Mouse (Mus musculus) left cerebral cortex, adult 6 months (tissue): ENCODE measurements around the gene Fibp. TPM values are rescaled to one million over a fixed set of nuclear protein-coding genes. Genes with fewer than 3 reads are reported as not detected.

Source experiments
- long read RNA-seq, 2 experiments: library from polyadenylated mRNA; unstranded; transcript quantifications; one replicate each; pipeline ENCODE4 v2.0.0; 2019 to 2020
- polyA plus RNA-seq: library from polyadenylated mRNA; unstranded; fragments of <200 nt; fragmentation: Nextera tagmentation; gene quantifications from 2 replicates; pipeline ENCODE4 v1.2.3, GENCODE M21; 2021

Fibp gene
- 93.1 and 106 TPM in 2 replicates for polyA plus RNA-seq
- long read RNA-seq, experiment 1, transcript Fibp-205 (10 exons, 1,209 nt): major isoform, 74 of 123 reads
- long read RNA-seq, experiment 1, transcript Fibp-201 (10 exons, 1,215 nt): minor isoform, 7 of 123 reads
- long read RNA-seq, experiment 1, partial matches to known transcripts: 7 of 123 reads
- long read RNA-seq, experiment 1, other reads (novel, unspliced or antisense): 35 of 123 reads
- long read RNA-seq, experiment 2, transcript Fibp-205 (10 exons, 1,209 nt): major isoform, 44 of 71 reads
- long read RNA-seq, experiment 2, transcript Fibp-201 (10 exons, 1,215 nt): minor isoform, 5 of 71 reads
- long read RNA-seq, experiment 2, partial matches to known transcripts: 17 of 71 reads
- long read RNA-seq, experiment 2, other reads (novel, unspliced or antisense): 5 of 71 reads

DNA sequence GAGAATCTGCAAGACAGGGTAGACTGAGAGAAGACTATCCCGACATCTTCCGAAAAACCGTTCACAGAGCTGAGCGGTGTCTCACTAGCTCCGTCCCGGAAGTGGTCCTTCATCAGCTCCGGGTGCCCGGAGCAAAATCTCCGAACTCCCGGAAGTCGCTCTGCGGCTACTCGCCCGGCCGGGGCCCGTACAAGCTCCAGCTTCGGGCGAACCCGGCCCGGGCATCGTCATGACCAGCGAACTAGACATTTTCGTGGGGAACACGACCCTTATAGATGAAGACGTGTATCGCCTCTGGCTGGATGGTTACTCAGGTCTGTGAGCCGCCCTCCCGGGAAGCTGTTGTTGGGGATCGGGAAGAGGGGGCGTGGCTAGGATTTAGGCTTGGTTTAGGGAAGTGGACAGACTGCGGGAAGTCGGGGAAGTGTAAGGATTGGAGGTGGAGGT lies at the start of gene Fibp:
Gene Fibp (plus strand): TSS at position 151 of the 447 bp plus-strand sequence.

DNA sequence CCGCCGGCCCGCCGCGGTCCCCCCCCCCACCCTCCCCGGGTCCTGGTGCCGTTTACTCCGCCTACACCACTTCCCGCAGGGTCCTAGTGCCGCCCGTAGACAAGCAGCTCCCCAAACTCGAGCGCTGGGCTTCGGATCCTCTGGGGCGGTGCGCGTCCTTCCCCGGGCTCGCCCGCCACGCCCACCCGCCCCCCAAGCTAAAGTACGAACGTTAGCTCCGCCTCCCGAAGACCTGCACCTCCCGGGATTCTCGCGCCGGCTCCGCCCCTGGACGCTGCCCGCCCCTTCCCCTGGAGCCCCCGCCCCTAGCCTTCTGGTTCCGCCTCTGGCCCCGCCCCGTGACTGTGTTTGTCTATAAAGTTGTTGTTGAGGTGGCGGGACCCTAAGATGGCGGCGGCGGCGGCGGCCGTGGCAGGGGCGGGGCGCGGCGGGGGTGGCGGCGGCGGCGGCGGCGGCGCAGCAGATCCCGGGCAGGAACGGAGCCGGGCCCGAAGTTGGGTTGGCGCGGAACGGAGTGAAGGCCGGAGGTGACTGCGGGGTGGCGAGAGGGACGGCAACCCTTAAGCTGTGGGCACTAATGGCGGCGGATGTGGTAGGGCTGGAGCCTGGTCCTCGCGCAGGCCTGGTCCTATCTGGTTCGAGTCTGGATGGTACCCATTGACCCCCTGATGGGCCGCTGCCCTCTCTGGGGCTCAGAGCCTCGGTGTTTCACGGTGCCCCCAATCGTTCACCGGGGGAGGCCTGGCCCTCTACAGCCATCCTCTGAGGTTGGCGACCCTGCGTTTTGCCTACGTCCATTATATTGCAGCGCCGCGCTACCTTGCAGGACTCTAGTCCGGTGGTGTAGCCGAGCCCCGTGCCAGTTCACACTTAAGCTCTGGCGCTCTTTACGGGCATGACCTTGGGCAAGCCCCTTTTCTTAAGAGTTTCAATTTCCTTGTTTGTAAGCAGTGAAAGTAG lies 35.4 kb upstream of the Fibp start, which contains the start of the genes Drap1 and AI837181:
Gene Drap1 (minus strand): TSS at position 198 of the 960 bp plus-strand sequence.
Gene AI837181 (plus strand): TSS at position 363 of the 960 bp plus-strand sequence.

DNA sequence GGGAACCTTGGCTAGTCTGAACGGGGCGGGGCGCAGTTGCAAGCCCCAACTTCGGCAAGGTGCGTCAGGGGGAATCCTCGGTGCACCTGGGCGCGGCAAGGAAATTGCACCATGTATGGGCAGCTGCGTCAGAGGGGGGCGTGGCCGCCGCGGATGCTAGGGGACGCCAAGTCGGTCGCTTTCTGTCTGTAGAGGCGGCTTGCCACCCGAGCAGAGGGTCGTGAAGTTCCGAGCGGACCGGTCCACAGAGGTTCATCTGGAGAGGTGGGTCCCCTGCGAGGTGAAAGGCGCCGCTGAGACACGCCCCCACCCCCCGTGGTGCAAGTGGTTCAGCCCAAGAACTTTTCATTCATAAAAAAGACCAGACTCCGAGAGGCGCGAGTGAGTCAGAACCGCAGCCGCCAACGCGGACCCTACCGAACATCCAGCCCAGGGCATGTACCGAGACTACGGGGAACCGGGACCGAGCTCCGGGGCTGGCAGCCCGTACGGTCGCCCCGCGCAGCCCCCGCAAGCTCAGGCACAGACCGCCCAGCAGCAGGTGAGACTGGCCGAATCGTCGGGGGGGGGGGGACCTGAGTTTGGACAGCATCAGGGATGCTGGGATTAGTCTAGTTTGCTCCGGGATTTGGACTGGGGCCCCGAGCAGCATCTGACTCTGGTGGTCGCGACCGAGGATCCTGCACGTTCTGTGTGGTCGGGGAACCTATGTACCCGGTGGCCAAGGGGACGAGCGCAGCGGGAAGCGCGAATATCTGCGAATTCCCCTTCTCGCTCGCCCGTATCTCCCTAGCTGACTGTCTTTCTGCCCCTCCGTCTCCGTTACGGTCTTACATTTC lies 12.7 kb upstream of the Fibp start, which contains the start of gene Fosl1:
Gene Fosl1 (plus strand): TSS at position 33 of the 839 bp plus-strand sequence.

DNA sequence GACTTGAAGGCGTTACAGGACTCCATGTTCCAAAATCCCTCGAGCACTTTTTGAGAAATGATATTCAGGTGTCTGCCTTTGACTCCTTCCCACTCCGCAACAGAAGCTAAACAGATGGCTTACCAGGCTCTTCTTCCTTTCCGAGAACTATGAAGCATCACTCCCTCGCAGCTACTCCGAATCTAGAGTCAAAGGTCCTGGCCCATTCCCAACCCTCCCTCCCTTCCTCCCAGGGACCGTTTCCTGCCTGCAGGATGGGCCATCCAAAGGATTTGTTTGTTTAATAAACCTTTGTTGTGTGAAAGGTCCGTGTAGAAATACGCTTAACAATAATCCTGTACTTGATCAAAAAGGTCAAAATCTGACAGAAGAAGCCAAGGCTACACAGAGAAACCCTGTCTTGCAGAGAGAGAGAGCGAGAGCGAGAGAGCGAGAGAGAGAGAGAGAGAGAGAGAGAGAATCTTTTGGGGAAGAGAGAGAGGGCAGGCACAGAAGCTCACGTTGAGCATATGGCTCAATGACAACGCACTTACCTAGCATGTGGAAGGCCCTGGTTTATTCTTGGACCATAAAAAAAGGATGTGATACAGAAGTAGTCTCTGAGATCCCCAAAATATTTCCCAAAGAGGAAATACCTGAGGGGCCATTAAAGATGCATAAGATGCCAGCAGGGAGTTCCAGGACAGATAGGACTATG lies 2.5 kb upstream of the Fibp start, which contains the start of gene Ccdc85b:
Gene Ccdc85b (minus strand): TSS at position 149 of the 697 bp plus-strand sequence.

DNA sequence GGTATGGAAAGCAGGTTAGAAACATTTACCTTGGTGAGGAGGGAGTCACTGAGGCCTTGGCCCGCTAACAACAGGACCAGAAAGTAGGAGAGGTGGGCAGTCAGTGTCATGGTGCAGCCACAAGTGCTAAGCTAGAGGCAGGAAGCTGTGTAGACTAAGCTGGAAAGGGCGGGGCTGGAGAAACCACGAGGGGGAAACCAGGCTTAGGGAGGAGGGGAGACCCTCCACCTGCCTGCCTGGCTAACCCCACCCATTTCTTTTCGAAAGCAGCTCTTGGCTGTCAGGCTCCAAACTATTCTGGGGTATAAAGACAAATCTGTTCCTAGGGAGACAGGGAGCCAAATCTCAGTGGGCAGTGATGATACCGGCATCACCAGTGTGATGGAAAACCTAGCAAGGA lies 8.0 kb downstream of the Fibp start, which contains the start of gene Ctsw:
Gene Ctsw (minus strand): TSS at position 134 of the 400 bp plus-strand sequence.

GRCm38 (mm10) chr19:5473720-5474119 lies 13.3 kb downstream of the Fibp start, which contains the start of gene Efemp2:
Efemp2 (plus strand) TSS chr19:5473954.

GRCm38 (mm10) chr19:5487768-5488550 lies 27.5 kb downstream of the Fibp start, which contains the start of gene Mus81:
Mus81 (minus strand) TSS chr19:5488402.

GRCm38 (mm10) chr19:5490313-5490897 lies 30.0 kb downstream of the Fibp start, which contains the start of gene Cfl1:
Cfl1 (plus strand) TSS chr19:5490455.

GRCm38 (mm10) chr19:5503687-5504086 lies 43.3 kb downstream of the Fibp start, which contains the start of gene 1700020D05Rik:
1700020D05Rik (minus strand) TSS chr19:5503787.

DNA sequence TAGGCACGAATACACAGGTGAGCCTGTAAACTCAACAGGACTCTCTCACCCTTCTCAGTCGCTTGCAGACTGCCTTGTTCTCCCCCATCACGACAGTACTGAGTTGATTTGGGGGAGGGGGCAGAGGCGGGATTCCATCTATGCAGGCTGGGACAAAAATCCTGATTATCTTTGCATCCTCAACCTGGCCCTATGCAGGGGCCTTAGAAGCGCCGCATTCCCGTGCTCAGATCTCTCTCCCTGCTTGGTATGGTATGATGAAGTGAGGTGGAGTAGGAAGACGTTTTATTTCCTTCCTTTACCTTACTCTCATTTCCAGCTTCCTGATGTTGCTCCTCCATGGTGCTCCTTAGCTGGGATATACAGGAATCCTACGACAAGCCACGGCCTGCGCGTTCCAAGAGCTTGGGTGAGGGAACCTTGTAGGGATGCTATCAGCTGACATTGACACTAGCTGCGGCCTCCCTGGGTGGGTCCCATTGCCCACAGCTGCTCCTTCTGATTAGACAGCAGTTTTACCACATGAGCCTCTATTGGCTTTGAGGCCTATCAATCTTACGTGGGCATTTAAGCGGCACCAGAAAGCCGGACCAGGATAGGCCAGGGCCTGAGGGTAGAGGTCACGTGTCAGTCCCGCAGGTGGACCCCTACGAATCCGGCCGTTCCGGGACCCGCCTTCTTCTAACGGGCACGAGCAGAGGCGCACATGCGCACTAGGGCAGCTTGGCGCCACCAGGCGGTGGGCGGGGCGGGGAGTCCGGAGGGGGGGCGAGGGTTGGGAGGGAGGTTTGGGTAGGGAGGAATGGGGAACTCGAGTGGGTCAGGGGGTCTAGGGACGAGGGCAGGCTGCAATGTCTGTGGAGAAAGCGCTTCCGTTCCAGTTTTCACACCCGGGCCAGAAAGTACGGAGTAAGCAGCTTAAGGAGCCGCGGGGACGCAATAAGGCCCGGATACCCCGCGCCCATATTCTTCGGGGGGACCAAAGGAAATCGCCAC lies 49.9 kb downstream of the Fibp start, which contains the start of gene Snx32:
Gene Snx32 (minus strand): TSS at position 508 of the 996 bp plus-strand sequence.

Other genes with a start within 250 kb of the Fibp start
- 18.5 and 34.5 TPM in 2 replicates for gene Pacs1, start 187.5 kb upstream of the Fibp start, polyA plus RNA-seq
- gene Sf3b2, start 165.2 kb upstream of the Fibp start, polyA plus RNA-seq: 203 and 220 TPM in 2 replicates
- gene Gal3st3, start 162.3 kb upstream of the Fibp start, polyA plus RNA-seq: 30.0 and 34.7 TPM in 2 replicates
- gene Catsper1, start 124.9 kb upstream of the Fibp start, polyA plus RNA-seq: not detected in 2 replicates
- 50.0 and 72.9 TPM in 2 replicates for gene Cst6, start 111.0 kb upstream of the Fibp start, polyA plus RNA-seq
- 29.9 and 34.7 TPM in 2 replicates for gene Eif1ad, start 93.9 kb upstream of the Fibp start, polyA plus RNA-seq
- gene Banf1, start 93.4 kb upstream of the Fibp start, polyA plus RNA-seq: 160 and 199 TPM in 2 replicates
- gene Sart1, start 71.9 kb upstream of the Fibp start, polyA plus RNA-seq: 26.4 and 29.3 TPM in 2 replicates
- gene Tsga10ip, start 58.1 kb upstream of the Fibp start, polyA plus RNA-seq: not detected in 2 replicates
- gene Drap1, start 35.6 kb upstream of the Fibp start, polyA plus RNA-seq: 166 and 215 TPM in 2 replicates
- 42.0 and 45.8 TPM in 2 replicates for gene AI837181, start 35.5 kb upstream of the Fibp start, polyA plus RNA-seq
- gene Fosl1, start 13.1 kb upstream of the Fibp start, polyA plus RNA-seq: 0.19 TPM in 1 of 2 replicates, not detected in the other
- 20.7 and 40.8 TPM in 2 replicates for gene Ccdc85b, start 2.7 kb upstream of the Fibp start, polyA plus RNA-seq
- 0.23 TPM in 1 of 2 replicates, not detected in the other for gene Ctsw, start 7.9 kb downstream of the Fibp start, polyA plus RNA-seq
- gene Efemp2, start 13.3 kb downstream of the Fibp start, polyA plus RNA-seq: 13.0 and 16.9 TPM in 2 replicates
- 18.7 and 21.5 TPM in 2 replicates for gene Mus81, start 27.8 kb downstream of the Fibp start, polyA plus RNA-seq
- gene Cfl1, start 29.8 kb downstream of the Fibp start, polyA plus RNA-seq: 823 and 1,622 TPM in 2 replicates
- not detected in 2 replicates for gene 1700020D05Rik, start 43.2 kb downstream of the Fibp start, polyA plus RNA-seq
- 58.0 and 58.2 TPM in 2 replicates for gene Snx32, start 49.9 kb downstream of the Fibp start, polyA plus RNA-seq
- gene Ovol1, start 100.0 kb downstream of the Fibp start, polyA plus RNA-seq: not detected in 2 replicates
- 2.8 and 3.6 TPM in 2 replicates for gene Ap5b1, start 107.4 kb downstream of the Fibp start, polyA plus RNA-seq
- 63.2 and 67.2 TPM in 2 replicates for gene Rnaseh2c, start 141.3 kb downstream of the Fibp start, polyA plus RNA-seq
- 57.2 and 58.7 TPM in 2 replicates for gene Kat5, start 149.6 kb downstream of the Fibp start, polyA plus RNA-seq
- gene Rela, start 176.9 kb downstream of the Fibp start, polyA plus RNA-seq: 7.7 and 14.6 TPM in 2 replicates
- gene Sipa1, start 203.1 kb downstream of the Fibp start, polyA plus RNA-seq: 5.4 and 5.9 TPM in 2 replicates
- 5.6 and 10.1 TPM in 2 replicates for gene Map3k11, start 228.1 kb downstream of the Fibp start, polyA plus RNA-seq
- 6.8 and 13.0 TPM in 2 replicates for gene Pcnx3, start 228.3 kb downstream of the Fibp start, polyA plus RNA-seq
- gene Kcnk7, start 243.8 kb downstream of the Fibp start, polyA plus RNA-seq: 0.38 and 0.49 TPM in 2 replicates